Mouse (Mus musculus): ENCODE measurements at regions not wholly inside any gene's neighbourhood (a gene's known extent, or its start where the extent isn't known, plus 50 kb on each side); places are given as distances from the start of the nearest gene placed in this dataset.
"Not testable (repeated sequence)": the region's sequence is repeated elsewhere in the genome, so short reads cannot be mapped to it uniquely, and the experiment has no call there.

GRCm38 (mm10) chr6:31011407-31012020, 52.6 kb upstream of the Klf14 start:
- DNase-seq (ENCODE audit: low spot score) = no peak

DNA sequence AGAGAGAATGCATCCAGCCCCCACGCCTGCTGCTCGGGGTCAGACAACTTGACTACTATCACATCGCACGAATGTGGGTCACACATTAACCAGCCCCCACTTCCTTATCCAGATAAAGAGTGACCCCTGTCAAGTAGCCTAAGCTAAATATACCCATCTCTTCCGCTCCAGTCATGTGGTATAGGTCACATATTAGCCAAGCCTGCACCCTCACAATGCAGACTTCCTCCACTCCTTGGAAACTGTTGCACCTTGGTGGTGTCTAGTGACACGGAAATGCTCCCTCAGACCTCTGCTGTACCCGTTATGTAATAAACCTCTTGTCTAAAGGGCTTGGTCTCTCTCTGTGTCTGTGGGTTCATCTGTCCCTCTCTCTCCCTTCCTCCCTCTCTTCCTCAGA, 57.7 kb upstream of the Klf14 start:
- no peak for DNase-seq (ENCODE audit: low spot score)

DNA sequence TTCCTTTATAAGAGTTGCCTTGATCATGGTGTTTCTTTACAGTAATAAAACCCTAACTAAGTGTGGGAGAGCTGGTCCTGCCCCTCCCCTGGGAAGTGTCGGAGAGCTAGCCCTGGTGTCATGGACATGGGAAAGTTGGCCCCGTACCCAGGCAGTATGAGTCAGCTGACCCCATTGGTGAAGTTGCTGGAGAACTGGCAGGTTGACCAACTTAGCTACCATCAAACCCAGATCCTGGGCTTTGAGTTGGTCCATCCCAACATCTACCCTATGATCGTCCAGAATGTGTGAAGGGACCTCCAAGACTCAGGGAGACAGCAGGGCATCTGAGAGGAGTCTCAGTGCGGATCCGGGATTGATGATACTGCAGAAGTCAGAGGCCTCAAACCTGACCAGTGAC, 62.9 kb upstream of the Klf14 start:
- DNase-seq (ENCODE audit: low spot score) = no peak

DNA sequence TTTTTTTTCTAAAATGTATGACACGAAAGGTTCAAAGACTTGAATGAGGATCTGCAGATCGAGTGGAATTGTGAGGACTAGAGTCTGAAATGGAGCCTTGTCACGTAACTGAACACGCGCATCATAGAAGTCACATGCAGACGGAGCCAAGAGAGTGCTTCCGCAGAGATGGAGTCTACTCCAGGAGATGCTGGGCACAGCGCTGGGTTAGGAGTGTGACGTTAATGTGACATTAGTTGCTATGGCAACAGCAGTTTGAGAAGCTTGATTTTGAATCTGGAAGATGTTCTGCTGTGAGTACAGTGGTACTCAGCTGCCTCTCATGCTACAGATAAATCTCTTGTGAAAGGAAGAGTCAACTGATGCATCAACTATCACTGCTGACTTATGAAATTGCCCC, 70.9 kb upstream of the Klf14 start:
- no peak for DNase-seq (ENCODE audit: low spot score)

GRCm38 (mm10) chr6:31031022-31031421, 72.1 kb upstream of the Klf14 start:
- DNase-seq (ENCODE audit: low spot score) = no peak

DNA sequence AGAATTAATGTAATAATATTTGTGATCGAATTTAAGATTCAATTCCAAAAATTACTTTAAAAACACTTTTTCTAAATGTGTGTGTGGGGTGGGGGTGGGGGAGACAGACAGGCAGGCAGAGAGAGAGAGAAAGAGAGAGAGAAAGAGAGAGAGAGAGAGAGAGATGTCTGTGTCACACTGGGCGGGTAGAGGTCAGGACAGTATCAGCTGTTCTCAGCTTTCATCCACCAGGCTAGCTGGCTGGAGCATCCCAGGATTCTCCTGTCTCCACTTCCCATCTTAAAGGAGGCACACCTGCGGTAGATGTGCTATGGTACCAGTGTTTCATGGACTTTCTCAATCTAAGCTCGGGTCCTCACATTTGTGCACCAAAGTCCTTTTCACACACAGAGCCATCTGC, 73.3 kb upstream of the Klf14 start:
- no peak for DNase-seq (ENCODE audit: low spot score)

DNA sequence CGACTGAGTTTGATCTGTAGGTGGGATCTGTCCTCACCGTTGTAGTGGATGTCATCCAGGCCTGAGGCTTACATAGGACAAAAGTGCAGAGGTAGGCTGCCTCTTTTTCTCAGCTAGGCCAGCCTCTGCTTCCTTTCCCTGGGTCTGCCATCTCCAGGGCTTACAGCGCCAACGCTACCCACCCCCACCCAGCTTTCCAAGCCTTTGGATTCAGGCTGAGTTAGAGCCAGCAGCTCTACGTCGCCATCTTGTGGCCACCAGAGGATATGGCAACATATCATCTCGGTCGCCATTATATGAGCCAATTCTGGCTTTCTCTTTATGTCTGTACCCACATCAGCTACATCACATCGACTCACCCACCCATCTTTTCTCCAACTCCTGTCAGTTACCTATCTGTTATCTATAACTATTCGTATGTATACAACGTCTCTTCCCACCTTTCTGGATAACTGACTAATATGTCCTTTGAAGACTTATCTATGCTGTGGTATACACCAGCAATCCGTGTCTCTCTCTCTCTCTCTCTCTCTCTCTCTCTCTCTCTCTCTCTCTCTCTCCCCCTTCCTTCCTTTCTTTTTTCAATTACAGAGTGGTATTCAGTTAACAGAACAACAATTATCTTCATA, 74.2 kb upstream of the Klf14 start:
- DNase-seq (ENCODE audit: low spot score) = no peak

DNA sequence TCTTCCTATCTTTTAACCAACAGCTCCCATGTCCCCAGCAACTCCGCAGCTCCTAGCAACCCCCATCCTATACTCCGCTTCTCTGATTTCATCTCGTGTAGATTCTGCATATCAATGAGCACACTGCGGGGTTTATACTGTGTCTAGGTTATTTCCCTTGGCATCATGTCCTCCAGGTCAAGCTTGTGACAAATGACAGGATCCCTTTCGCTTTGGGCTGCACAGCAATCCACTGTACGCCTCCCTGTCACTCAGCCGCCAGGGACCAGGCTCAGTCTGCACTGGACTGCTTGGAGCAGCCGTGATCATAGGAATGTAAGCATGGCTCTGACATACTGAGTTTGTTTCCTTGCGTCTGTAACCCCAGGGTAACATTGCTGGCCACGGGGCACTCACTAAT, 75.9 kb upstream of the Klf14 start:
- DNase-seq (ENCODE audit: low spot score) = no peak

DNA sequence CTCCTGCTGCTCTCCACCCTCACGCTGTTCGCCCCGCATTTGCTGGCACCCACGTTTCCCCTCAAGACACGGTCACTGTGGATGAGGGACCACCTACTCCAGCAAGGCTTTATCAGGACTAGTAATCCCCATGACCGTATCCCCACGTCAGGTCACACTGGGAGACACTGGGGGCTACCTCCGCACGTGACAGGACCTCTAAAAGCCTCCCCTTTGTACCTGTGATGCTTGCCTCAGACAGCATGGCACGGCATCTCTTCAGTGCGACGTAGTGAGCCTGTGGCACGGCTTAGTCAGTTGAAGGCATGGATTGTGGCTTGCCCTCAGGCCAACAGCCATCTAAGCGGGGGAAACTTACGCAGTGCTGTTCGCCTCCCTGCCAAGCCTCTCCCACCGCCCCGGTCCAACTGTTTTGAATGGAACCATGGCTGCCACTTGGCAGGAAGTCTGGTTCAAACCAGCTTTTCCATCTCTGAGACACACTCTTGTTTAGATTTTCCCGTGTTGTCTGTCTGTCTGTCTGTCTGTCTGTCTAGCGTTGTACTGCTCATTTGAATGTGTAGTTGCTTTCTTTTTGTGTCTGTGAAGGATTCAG, 79.0 kb upstream of the Klf14 start:
- no peak for DNase-seq (ENCODE audit: low spot score)

GRCm38 (mm10) chr6:31038445-31038844, 79.6 kb upstream of the Klf14 start:
- DNase-seq (ENCODE audit: low spot score) = not testable (repeated sequence)

GRCm38 (mm10) chr6:31039485-31039884, 80.6 kb upstream of the Klf14 start:
- no peak for DNase-seq (ENCODE audit: low spot score)

DNA sequence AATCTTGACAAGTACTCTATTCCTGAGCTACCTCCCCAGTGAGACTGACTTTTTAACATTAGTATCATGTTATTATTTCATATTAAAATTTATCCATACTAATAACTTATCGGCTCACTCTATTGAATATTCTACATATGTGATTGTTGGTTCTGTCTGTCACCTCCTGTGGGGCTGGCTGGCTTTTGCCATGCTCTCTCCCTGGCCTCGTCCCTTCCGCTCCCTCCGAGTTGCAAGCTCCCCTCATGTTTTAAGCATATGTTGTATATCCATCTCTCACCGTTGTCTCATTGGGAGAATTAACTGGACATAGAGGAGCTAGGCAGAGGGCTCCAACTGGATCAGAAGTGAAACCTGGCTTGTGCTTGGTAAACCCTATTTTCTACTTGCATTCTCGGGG, 81.9 kb upstream of the Klf14 start:
- DNase-seq (ENCODE audit: low spot score) = no peak

DNA sequence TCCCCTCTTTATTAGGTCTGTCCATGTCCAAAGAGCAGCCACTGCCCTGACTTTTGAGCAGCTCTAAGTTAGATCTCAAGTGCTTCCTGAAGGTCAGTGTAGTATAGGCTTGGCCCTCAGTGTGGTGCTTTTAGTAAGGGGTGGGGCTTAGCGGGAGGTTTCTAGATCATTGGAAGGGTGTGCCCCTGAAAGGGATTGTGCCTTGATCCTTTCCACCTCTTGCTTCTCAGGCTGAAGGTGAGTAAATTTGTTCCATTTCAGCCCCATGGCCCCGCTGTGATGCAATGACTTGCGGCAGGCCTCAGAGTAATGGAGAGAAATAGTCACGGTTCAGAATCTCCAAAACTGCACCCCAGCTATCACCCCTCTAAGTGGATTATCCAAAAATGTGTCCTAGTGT, 84.5 kb upstream of the Klf14 start:
- DNase-seq (ENCODE audit: low spot score) = no peak

GRCm38 (mm10) chr6:31043919-31044318, 85.0 kb upstream of the Klf14 start:
- DNase-seq (ENCODE audit: low spot score) = no peak

DNA sequence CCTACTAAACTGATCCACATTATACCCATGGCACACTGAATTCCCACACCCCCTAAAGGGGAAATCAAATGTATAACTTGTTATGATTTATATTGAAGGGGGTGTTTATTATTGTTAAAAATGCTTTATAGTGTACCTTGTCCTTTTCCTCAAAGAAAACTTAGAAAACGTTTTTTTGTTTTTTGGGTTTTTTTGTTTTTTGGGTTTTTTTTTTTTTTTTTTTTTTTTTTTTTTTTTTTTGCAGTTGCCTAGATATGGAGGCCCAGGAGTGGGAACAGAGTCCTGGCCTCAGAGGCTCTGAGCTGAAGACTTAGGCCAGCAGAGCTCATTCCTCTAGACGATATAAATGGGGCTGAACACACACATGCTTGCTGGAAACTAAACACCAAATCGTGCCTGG, 87.3 kb upstream of the Klf14 start:
- DNase-seq (ENCODE audit: low spot score) = no peak

- DNase-seq (ENCODE audit: low spot score) = no peak
Measured at GRCm38 (mm10) chr6:31048920-31049576, 90.2 kb upstream of the Klf14 start.

DNA sequence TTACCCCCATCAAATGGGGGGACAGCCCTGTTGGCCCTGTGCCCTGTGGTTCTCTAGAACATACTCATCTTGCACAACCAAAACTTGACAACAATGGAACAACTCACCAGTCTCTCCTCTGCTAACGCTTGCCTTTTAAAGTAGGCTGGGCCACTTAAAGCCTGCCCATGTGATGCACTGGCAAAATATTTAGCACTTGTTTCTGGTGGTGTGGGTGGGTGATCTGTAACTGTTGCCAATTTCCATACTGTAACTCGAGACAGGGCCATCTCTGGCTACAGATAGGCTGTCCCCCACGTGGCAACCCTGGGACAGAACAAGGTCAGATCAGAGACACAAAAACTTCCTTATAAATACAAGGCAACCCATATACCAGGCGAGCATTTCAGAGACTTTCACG, 92.0 kb upstream of the Klf14 start:
- DNase-seq (ENCODE audit: low spot score) = no peak

GRCm38 (mm10) chr6:31051771-31052170, 92.9 kb upstream of the Klf14 start:
- DNase-seq (ENCODE audit: low spot score) = no peak

GRCm38 (mm10) chr6:31053003-31053402, 94.1 kb upstream of the Klf14 start:
- DNase-seq (ENCODE audit: low spot score) = no peak

- no peak for DNase-seq (ENCODE audit: low spot score)
Measured at GRCm38 (mm10) chr6:31056786-31057566, 98.1 kb upstream of the Klf14 start.

DNA sequence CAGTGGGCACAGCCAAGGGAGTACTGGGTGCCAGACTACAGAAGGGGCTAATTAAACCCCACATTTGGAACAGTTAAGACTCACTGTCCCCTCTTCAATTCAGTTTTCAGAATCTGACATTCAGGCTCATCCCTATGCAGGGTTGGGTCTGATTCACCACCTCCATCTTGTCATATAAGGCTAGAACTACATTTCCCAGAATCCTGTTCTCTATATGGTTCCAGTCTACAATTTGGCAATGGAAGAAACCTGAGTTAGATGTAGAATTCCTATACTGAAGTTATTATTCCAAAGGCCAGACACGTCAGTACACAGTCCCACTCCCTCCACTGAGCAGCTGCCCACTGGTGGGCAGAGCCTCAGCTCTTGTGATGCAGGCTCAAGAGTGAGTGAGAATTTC, 99.4 kb upstream of the Klf14 start:
- DNase-seq (ENCODE audit: low spot score) = no peak

DNA sequence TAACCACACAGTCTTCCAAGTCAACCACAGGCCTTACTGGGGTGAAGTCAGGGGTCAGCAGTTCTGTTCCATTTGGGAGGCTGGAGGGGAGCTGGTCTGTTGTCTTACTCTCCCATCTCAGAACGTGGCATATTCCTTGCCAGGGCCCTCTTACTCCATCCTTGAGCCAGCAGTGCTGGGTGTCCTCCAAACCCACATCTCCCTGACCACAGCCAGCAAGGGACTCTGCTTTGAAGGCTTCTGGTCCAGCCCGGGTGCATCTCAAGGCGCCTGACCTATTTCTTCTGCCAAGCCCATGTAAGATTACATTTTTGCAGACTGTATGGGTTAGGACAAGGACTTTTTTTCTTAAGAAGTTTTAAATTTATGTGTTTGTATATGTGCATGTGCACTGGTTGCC, 100.1 kb upstream of the Klf14 start:
- no peak for DNase-seq (ENCODE audit: low spot score)
